Comparison of ENCODE assay signal across 9 mouse cellular contexts in genomic region chr16:20480115-20480514, GRCm38 (mm10). TPM values are rescaled to one million over a fixed set of nuclear protein-coding genes. Genes with fewer than 3 reads are reported as not detected.
DNase-seq lines count a peak whose midpoint lies in the region; ATAC-seq and TF ChIP-seq lines count a peak whose summit lies in the region.
"Had no signal": no experiment of that assay in that cellular context is flagged by ENCODE, and none has a peak within 500 bp of the region (broad histone marks: within the 10 kb centered on the region; RNA-seq: fewer than 3 reads in every experiment).

No protein-coding gene starts in this region.

- no peak overlapping the region for H3K27ac ChIP-seq in gastrocnemius, adult 2 months
- H3K27ac ChIP-seq: neural tube, embryonic 13.5 days had no signal

- ATAC-seq in megakaryocyte progenitor cell, adult 5-6 weeks (replicated peaks; ENCODE audit: poor library complexity), result peak; percentile 70
- ATAC-seq in granulocyte monocyte progenitor cell, adult 5-6 weeks (replicated peaks; ENCODE audit: poor library complexity, severe bottlenecking), result no peak; the same call in 1 of the 2 replicates
- ATAC-seq in activated CD4-positive, CD25-positive, alpha-beta regulatory T cell, adult 4 months, result no peak

- no peaks in the 10 kb centered on the region for H3K36me3 ChIP-seq in C2C12 (ENCODE audit: control insufficient read depth, insufficient read depth)
- H3K36me3 ChIP-seq: neural tube, embryonic 13.5 days had no signal

- H3K4me3 ChIP-seq in gastrocnemius, adult 2 months, result no peak overlapping the region
- no peak overlapping the region for H3K4me3 ChIP-seq in C2C12 (ENCODE audit: insufficient read depth, poor library complexity, severe bottlenecking)
- H3K4me3 ChIP-seq: neural tube, embryonic 13.5 days had no signal

- TF ChIP-seq CTCF in gastrocnemius, adult 2 months (IDR thresholded peaks at IDR 0.05), result peak; percentile 68
- peak; percentile 30 for TF ChIP-seq CTCF in C2C12 (IDR thresholded peaks at IDR 0.05; ENCODE audit: control insufficient read depth, insufficient read depth, insufficient read length)

- H3K27me3 ChIP-seq in C2C12 (ENCODE audit: control insufficient read depth, insufficient read depth, insufficient read length), result no peaks in the 10 kb centered on the region
- H3K27me3 ChIP-seq: neural tube, embryonic 13.5 days had no signal

- no peaks in the 10 kb centered on the region for H3K79me3 ChIP-seq in C2C12 (ENCODE audit: low read depth)

- no peaks in the 10 kb centered on the region for H3K79me2 ChIP-seq in C2C12 (ENCODE audit: control insufficient read depth, insufficient read depth)

- no peak overlapping the region for H3ac ChIP-seq in C2C12 (ENCODE audit: control insufficient read depth, insufficient read length, low read depth)

- intact Hi-C loops in gastrocnemius, adult 2 months (cut with DNase I), result loop anchor here (5.0 kb wide), 1 partner anchor 268 kb away; no protein-coding TSS in a partner anchor

- DNase-seq in gastrocnemius, adult 2 months, result no peak
- no peak for DNase-seq in gastrocnemius, postnatal 4 days (ENCODE audit: low spot score in 2 of 2)
- peak; percentile 57 for DNase-seq in brain, adult 2 months (ENCODE audit: low read depth, low spot score)
- no peak for DNase-seq in spleen, postnatal 4 days (ENCODE audit: low spot score in 2 of 2)

TF ChIP-seq in C2C12, 6 proteins besides CTCF, POLR2A, EP300 and RAD21:
- TF ChIP-seq USF1 (IDR thresholded peaks at IDR 0.05; ENCODE audit: low read depth) (no peak), CEBPB (IDR thresholded peaks at IDR 0.05; ENCODE audit: low read depth) (no peak), MYOG (IDR thresholded peaks at IDR 0.05; ENCODE audit: control insufficient read depth, extremely low read depth, insufficient read length) (no peak), MYOD1 (IDR thresholded peaks at IDR 0.05; ENCODE audit: control insufficient read depth, insufficient read length, low read depth) (no peak), MAX (IDR thresholded peaks at IDR 0.05) (no peak), FOSL1 (IDR thresholded peaks at IDR 0.05; ENCODE audit: insufficient read depth, low read length, poor library complexity, severe bottlenecking) (no peak)

RNA-seq across cellular contexts. Expression of gene Eif2b5, which starts 18.5 kb away (rescaled TPM):
- total RNA-seq in gastrocnemius, adult 2 months (2021), result 10 to 100 TPM; 55.7 to 62.8 TPM
- total RNA-seq in gastrocnemius, postnatal 4 days (2021), result 10 to 100 TPM; 46.3 to 51.8 TPM
- polyA plus RNA-seq in C2C12 (2012; fragmentation: generic; extraction: Trizol), result 108 TPM
- 58.4 and 64.7 TPM in 2 replicates for total RNA-seq in megakaryocyte progenitor cell, adult 5-6 weeks (2015)
- 85.8 and 87.2 TPM in 2 replicates for total RNA-seq in megakaryocyte progenitor cell, adult 5-6 weeks (2017)
- total RNA-seq in granulocyte monocyte progenitor cell, adult 5-6 weeks (2014; fragmentation: Nextera tagmentation), result 61.7 and 84.4 TPM in 2 replicates
- total RNA-seq in granulocyte monocyte progenitor cell, adult 5-6 weeks (2017), result 87.0 and 90.0 TPM in 2 replicates
- 10 to 100 TPM; 13.7 to 14.5 TPM for polyA plus RNA-seq in activated CD4-positive, CD25-positive, alpha-beta regulatory T cell, adult 4 months (2017; shearing (Covaris generic))

RNA-seq across cellular contexts. Expression of gene Dvl3, which starts 36.7 kb away (rescaled TPM):
- 10 to 100 TPM; 30.7 to 31.3 TPM for total RNA-seq in gastrocnemius, adult 2 months (2021)
- total RNA-seq in gastrocnemius, postnatal 4 days (2021), result 10 to 100 TPM; 60.7 to 63.6 TPM
- polyA plus RNA-seq in C2C12 (2012; fragmentation: generic; extraction: Trizol), result 15.8 TPM
- 23.5 and 26.7 TPM in 2 replicates for total RNA-seq in megakaryocyte progenitor cell, adult 5-6 weeks (2015)
- 3.2 and 3.3 TPM in 2 replicates for total RNA-seq in megakaryocyte progenitor cell, adult 5-6 weeks (2017)
- 26.4 and 30.7 TPM in 2 replicates for total RNA-seq in granulocyte monocyte progenitor cell, adult 5-6 weeks (2014; fragmentation: Nextera tagmentation)
- 2.0 and 2.3 TPM in 2 replicates for total RNA-seq in granulocyte monocyte progenitor cell, adult 5-6 weeks (2017)
- 10 to 100 TPM; 13.2 to 13.7 TPM for polyA plus RNA-seq in activated CD4-positive, CD25-positive, alpha-beta regulatory T cell, adult 4 months (2017; shearing (Covaris generic))

RNA-seq across cellular contexts. Expression of gene Abcc5, which starts 53.9 kb away (rescaled TPM):
- total RNA-seq in gastrocnemius, adult 2 months (2021), result 10 to 100 TPM; 54.4 to 66.0 TPM
- 10 to 100 TPM; 59.3 to 70.1 TPM for total RNA-seq in gastrocnemius, postnatal 4 days (2021)
- polyA plus RNA-seq in C2C12 (2012; fragmentation: generic; extraction: Trizol), result 25.8 TPM
- total RNA-seq in megakaryocyte progenitor cell, adult 5-6 weeks (2015), result 18.0 and 19.0 TPM in 2 replicates
- 14.1 and 20.2 TPM in 2 replicates for total RNA-seq in megakaryocyte progenitor cell, adult 5-6 weeks (2017)
- 16.4 and 26.3 TPM in 2 replicates for total RNA-seq in granulocyte monocyte progenitor cell, adult 5-6 weeks (2014; fragmentation: Nextera tagmentation)
- total RNA-seq in granulocyte monocyte progenitor cell, adult 5-6 weeks (2017), result 10.7 and 17.9 TPM in 2 replicates
- polyA plus RNA-seq in activated CD4-positive, CD25-positive, alpha-beta regulatory T cell, adult 4 months (2017; shearing (Covaris generic)), result 10 to 100 TPM; 25.1 to 25.4 TPM

RNA-seq across cellular contexts. Expression of gene Ap2m1, which starts 55.2 kb away (rescaled TPM):
- 100 to 1,000 TPM; 137 to 157 TPM for total RNA-seq in gastrocnemius, adult 2 months (2021)
- 100 to 1,000 TPM; 234 to 258 TPM for total RNA-seq in gastrocnemius, postnatal 4 days (2021)
- 556 TPM for polyA plus RNA-seq in C2C12 (2012; fragmentation: generic; extraction: Trizol)
- 234 and 286 TPM in 2 replicates for total RNA-seq in megakaryocyte progenitor cell, adult 5-6 weeks (2015)
- 143 and 149 TPM in 2 replicates for total RNA-seq in megakaryocyte progenitor cell, adult 5-6 weeks (2017)
- 206 and 247 TPM in 2 replicates for total RNA-seq in granulocyte monocyte progenitor cell, adult 5-6 weeks (2014; fragmentation: Nextera tagmentation)
- 175 and 225 TPM in 2 replicates for total RNA-seq in granulocyte monocyte progenitor cell, adult 5-6 weeks (2017)
- 100 to 1,000 TPM; 467 to 550 TPM for polyA plus RNA-seq in activated CD4-positive, CD25-positive, alpha-beta regulatory T cell, adult 4 months (2017; shearing (Covaris generic))
